In the genomic region with DNA sequence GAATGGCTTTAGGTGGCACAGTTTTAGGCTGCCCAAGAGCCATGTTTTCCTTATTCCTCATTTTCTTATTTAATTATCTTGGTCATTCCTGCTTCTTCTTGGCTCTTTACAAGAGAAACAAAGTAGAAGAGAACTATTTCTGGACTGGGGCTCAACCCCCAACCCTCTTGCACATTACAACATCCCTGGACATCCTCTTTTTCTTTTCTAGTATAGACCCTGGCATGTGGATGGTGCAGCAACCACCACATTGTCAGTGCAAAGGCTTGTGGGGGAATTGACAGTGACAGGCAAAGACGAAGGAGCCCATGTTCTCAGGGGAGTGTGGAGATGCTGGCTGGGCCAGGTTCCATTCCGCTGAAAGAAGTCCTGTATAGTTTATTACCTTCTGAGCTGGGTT, we compare ENCODE assay signal across 28 mouse cellular contexts. TPM values are rescaled to one million over a fixed set of nuclear protein-coding genes. Genes with fewer than 3 reads are reported as not detected.
DNase-seq lines count a peak whose midpoint lies in the region; ATAC-seq lines count a peak whose summit lies in the region.
"Had no signal": no experiment of that assay in that cellular context is flagged by ENCODE, and none has a peak within 500 bp of the region (broad histone marks: within the 10 kb centered on the region; RNA-seq: fewer than 3 reads in every experiment).

No protein-coding gene starts in this region.

- H3K27me3 ChIP-seq in midbrain, embryonic 11.5 days (ENCODE audit: control insufficient read depth, insufficient read depth, low read length) = no peaks in the 10 kb centered on the region
- H3K27me3 ChIP-seq in midbrain, embryonic 13.5 days = no peaks in the 10 kb centered on the region
- H3K27me3 ChIP-seq: CH12.LX; embryonic facial prominence, embryonic 13.5 days; embryonic facial prominence, embryonic 15.5 days; forebrain, embryonic 12.5 days; Patski had no signal

- H3K9me3 ChIP-seq in midbrain, embryonic 11.5 days (ENCODE audit: control insufficient read depth, low read length) = no peaks in the 10 kb centered on the region
- H3K9me3 ChIP-seq in midbrain, embryonic 13.5 days = no peaks in the 10 kb centered on the region
- H3K9me3 ChIP-seq: embryonic facial prominence, embryonic 13.5 days; embryonic facial prominence, embryonic 15.5 days; forebrain, embryonic 10.5 days; forebrain, embryonic 12.5 days; G1E had no signal

- WGBS in midbrain, embryonic 11.5 days = 91% methylated on average over 2 of the region's 2 CpGs
- WGBS in midbrain, embryonic 13.5 days = 83% methylated on average over 2 of the region's 2 CpGs

- H3K4me3 ChIP-seq in midbrain, embryonic 11.5 days (ENCODE audit: low read depth, low read length) = no peak overlapping the region
- no peak overlapping the region for H3K4me3 ChIP-seq in midbrain, embryonic 13.5 days (replicated peaks)
- H3K4me3 ChIP-seq: embryonic facial prominence, embryonic 13.5 days; embryonic facial prominence, embryonic 15.5 days; erythroblast, embryonic 14.5 days; forebrain, embryonic 10.5 days; forebrain, embryonic 12.5 days had no signal

- peak; percentile 17 for DNase-seq in midbrain, embryonic 11.5 days (ENCODE audit: low spot score, missing footprints)
- no peak for DNase-seq in gastrocnemius, adult 8-10 months (ENCODE audit: low spot score in 2 of 2)
- no peak for DNase-seq in kidney, adult 18-20 months
- DNase-seq: adrenal gland, adult 8-10 months; adrenal gland, postnatal 14 days; adrenal gland, postnatal 36 days; B cell, adult 2 months; cerebellum, adult 11-12 months; cerebellum, adult 2 months; cerebellum, adult 9-10 months; cerebellum, postnatal 10 days; cerebellum, postnatal 25 days; embryo, embryonic 11 days had no signal

- H3K36me3 ChIP-seq in midbrain, embryonic 11.5 days (ENCODE audit: control insufficient read depth, insufficient read depth, low read length) = no peaks in the 10 kb centered on the region
- no peaks in the 10 kb centered on the region for H3K36me3 ChIP-seq in midbrain, embryonic 13.5 days
- H3K36me3 ChIP-seq: embryonic facial prominence, embryonic 13.5 days; embryonic facial prominence, embryonic 15.5 days; forebrain, embryonic 10.5 days; forebrain, embryonic 12.5 days; G1E had no signal

- H3K4me2 ChIP-seq in midbrain, embryonic 11.5 days = no peak overlapping the region
- H3K4me2 ChIP-seq in midbrain, embryonic 13.5 days (replicated peaks) = no peak overlapping the region
- H3K4me2 ChIP-seq: embryonic facial prominence, embryonic 13.5 days; embryonic facial prominence, embryonic 15.5 days; forebrain, embryonic 12.5 days had no signal

- H3K9ac ChIP-seq in midbrain, embryonic 11.5 days (ENCODE audit: low read length) = no peak overlapping the region
- no peak overlapping the region for H3K9ac ChIP-seq in midbrain, embryonic 13.5 days (replicated peaks)
- H3K9ac ChIP-seq: embryonic facial prominence, embryonic 13.5 days; embryonic facial prominence, embryonic 15.5 days; forebrain, embryonic 12.5 days had no signal

- ATAC-seq in midbrain, embryonic 11.5 days (ENCODE audit: low FRiP score) = no peak
- ATAC-seq in midbrain, embryonic 13.5 days = no peak
- peak; percentile 83 for ATAC-seq in megakaryocyte, adult 5-6 weeks (ENCODE audit: poor library complexity, severe bottlenecking)
- ATAC-seq: activated CD4-positive, CD25-positive, alpha-beta regulatory T cell, adult 4 months; CD4-positive, CD25-positive, alpha-beta regulatory T cell, adult 4 months; forebrain, embryonic 14.5 days; forebrain, embryonic 16.5 days; Patski had no signal

- H3K4me1 ChIP-seq in midbrain, embryonic 11.5 days (ENCODE audit: control insufficient read depth, insufficient read depth, low read length) = peaks cover 3% of the 10 kb centered on the region; the same call in 1 of the 2 replicates
- H3K4me1 ChIP-seq in midbrain, embryonic 13.5 days (replicated peaks) = peaks cover 8% of the 10 kb centered on the region; the same call in 1 of the 2 replicates

- H3K27ac ChIP-seq in midbrain, embryonic 11.5 days (ENCODE audit: low read depth, low read length) = no peak overlapping the region
- no peak overlapping the region for H3K27ac ChIP-seq in midbrain, embryonic 13.5 days
- H3K27ac ChIP-seq: embryonic facial prominence, embryonic 13.5 days; embryonic facial prominence, embryonic 15.5 days; forebrain, embryonic 10.5 days; forebrain, embryonic 12.5 days had no signal

RNA-seq across cellular contexts. Expression of gene Cer1, which starts 8.3 kb away (rescaled TPM):
- polyA plus RNA-seq in midbrain, embryonic 11.5 days (2014; fragmentation: Nextera tagmentation; extraction: Ambion mirVana) = not detected in 2 replicates
- polyA plus RNA-seq in midbrain, embryonic 13.5 days (2015; fragmentation: Nextera tagmentation; extraction: Ambion mirVana) = 0.08 TPM in 1 of 2 replicates, not detected in the other
- not detected in 2 replicates for total RNA-seq in megakaryocyte, adult 5-6 weeks (2015)
- total RNA-seq in megakaryocyte, adult 5-6 weeks (2017) = not detected in 2 replicates
- not detected for total RNA-seq in gastrocnemius, adult 8-10 months (2022)
- total RNA-seq: adrenal gland, adult 18-20 months; adrenal gland, adult 8-10 months; adrenal gland, postnatal 14 days; adrenal gland, postnatal 36 days; CH12.LX; G1E had no signal
- polyA plus RNA-seq: activated CD4-positive, CD25-positive, alpha-beta regulatory T cell, adult 4 months; CD4-positive, CD25-positive, alpha-beta regulatory T cell, adult 4 months; cerebellum, adult 2 months; erythroblast, embryonic 14.5 days; forebrain, embryonic 10.5 days; forebrain, embryonic 12.5 days; forebrain, embryonic 16.5 days; G1E; Patski had no signal

RNA-seq across cellular contexts. Expression of gene Zdhhc21, which starts 16.9 kb away (rescaled TPM):
- polyA plus RNA-seq in midbrain, embryonic 11.5 days (2014; fragmentation: Nextera tagmentation; extraction: Ambion mirVana) = 11.5 and 15.6 TPM in 2 replicates
- polyA plus RNA-seq in midbrain, embryonic 13.5 days (2015; fragmentation: Nextera tagmentation; extraction: Ambion mirVana) = 16.7 and 16.9 TPM in 2 replicates
- total RNA-seq in megakaryocyte, adult 5-6 weeks (2015) = 33.4 and 38.2 TPM in 2 replicates
- 24.7 and 33.2 TPM in 2 replicates for total RNA-seq in megakaryocyte, adult 5-6 weeks (2017)
- total RNA-seq in gastrocnemius, adult 8-10 months (2022) = 10 to 100 TPM; 10.1 to 15.2 (median 12.1) TPM
- polyA plus RNA-seq: erythroblast, embryonic 14.5 days had no signal
